Mouse (Mus musculus) small intestine, adult 2 months (tissue): ENCODE results near the gene Fer1l5. TPM values are rescaled to one million over a fixed set of nuclear protein-coding genes. Genes with fewer than 3 reads are reported as not detected.

ENCODE experiments used
- H3K27ac ChIP-seq: fragments of 200-500 bp; 2 replicates; pipeline ENCODE4 v1.5.1; 2012; ENCODE audit warnings: low read depth, low read length, control low read depth, inconsistent platforms; ENCODE audit not compliant: insufficient read depth
- H3K27me3 ChIP-seq: fragments of 200-500 bp; 2 replicates; pipeline ENCODE4 v1.6.1; 2012; ENCODE audit warnings: mild to moderate bottlenecking, moderate library complexity, low read length, inconsistent platforms; ENCODE audit not compliant: control insufficient read depth, insufficient read depth
- H3K36me3 ChIP-seq: fragments of 200-500 bp; 2 replicates; pipeline ENCODE4 v1.6.1; 2012; ENCODE audit warnings: mild to moderate bottlenecking, low read length, control low read depth, inconsistent platforms; ENCODE audit not compliant: control insufficient read depth, insufficient read depth
- H3K4me1 ChIP-seq: fragments of 200-500 bp; 2 replicates; pipeline ENCODE4 v1.6.1; 2012; ENCODE audit warnings: low read length, inconsistent platforms, mixed read lengths; ENCODE audit not compliant: control insufficient read depth, insufficient read depth, insufficient read length
- H3K4me3 ChIP-seq: fragments of 200-500 bp; 2 replicates; pipeline ENCODE4 v1.5.1; 2012; ENCODE audit warnings: low read depth, mild to moderate bottlenecking, control low read depth, inconsistent platforms, low read length, moderate library complexity
- CTCF ChIP-seq: fragments of 200-500 bp; IDR thresholded peaks from 2 replicates; pipeline ENCODE4 v1.5.1; 2012; ENCODE audit warnings: low read depth, mild to moderate bottlenecking, control low read depth, inconsistent platforms, low read length, moderate library complexity, mixed read lengths; ENCODE audit not compliant: insufficient replicate concordance, insufficient read length; ENCODE audit errors: extremely low read depth
- POLR2A ChIP-seq: fragments of 200-500 bp; IDR thresholded peaks from 2 replicates; pipeline ENCODE4 v1.6.1; 2012; ENCODE audit warnings: low read depth, mild to moderate bottlenecking, control low read depth, inconsistent platforms, low read length, moderate library complexity
- WGBS: fragments of 180-500 bp; shearing (Covaris S2); methylation state at CpG from one replicate; pipeline ENCODE4 v1.1.7; 2018; 5-methylcytosine and 5-hydroxymethylcytosine counted together
- polyA plus RNA-seq: library from polyadenylated mRNA; depleted of rRNA; stranded (reverse); fragments of >200 nt; gene quantifications from 2 replicates; pipeline ENCODE4 v1.2.3, GENCODE M21; 2012

Gene Fer1l5
- polyA plus RNA-seq, 1 experiment: not detected

DNA sequence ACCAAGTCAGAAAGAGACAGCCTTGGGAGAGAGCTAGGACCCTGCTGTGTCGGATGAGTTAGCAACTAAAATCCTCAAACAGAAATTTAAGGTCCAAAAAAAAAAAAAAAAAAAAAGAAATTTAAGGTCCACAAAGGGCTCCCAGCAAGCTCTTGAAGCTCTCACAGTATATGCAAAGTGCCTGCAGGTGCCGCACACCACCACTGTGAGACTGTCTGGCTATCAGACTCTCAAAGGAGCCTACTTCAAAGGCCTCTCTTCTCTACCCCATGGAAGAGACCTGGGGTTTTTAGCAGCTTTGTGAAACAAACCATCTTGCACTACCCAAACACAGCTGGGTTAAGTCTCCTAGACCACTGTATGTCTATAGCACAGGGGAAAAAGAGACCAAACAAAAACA, 57.4 kb downstream of the Fer1l5 start:
- 96% methylated on average over 2 of the region's 2 CpGs for WGBS
- H3K4me3 ChIP-seq: no peak overlapping the region
- H3K4me1 ChIP-seq: no peaks in the 10 kb centered on the region
- H3K27ac ChIP-seq: no peak overlapping the region
- peaks cover 45% of the 10 kb centered on the region for H3K36me3 ChIP-seq
- no peaks in the 10 kb centered on the region for H3K27me3 ChIP-seq
- TF ChIP-seq CTCF: no peak

DNA sequence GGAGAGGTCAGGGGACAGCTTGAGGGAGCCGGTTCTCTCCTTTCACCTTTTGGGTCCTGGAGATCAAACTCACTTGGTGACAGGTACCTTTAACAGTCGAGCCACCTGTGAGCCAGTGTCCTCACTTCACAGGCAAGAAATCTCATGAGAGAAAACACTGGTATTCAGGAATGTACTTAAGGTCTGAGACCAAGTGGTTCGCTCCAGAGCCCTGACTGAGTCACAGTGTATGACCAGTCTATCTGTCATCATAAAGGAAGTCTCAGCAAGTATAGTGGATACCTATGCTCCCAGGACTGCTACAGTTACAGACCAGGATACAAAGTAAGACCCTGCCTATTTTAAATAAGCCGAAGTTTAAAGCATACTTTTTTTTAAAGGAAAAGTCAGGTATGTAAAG, 60.9 kb downstream of the Fer1l5 start:
- peaks cover 33% of the 10 kb centered on the region for H3K36me3 ChIP-seq
- 84% methylated on average over 4 of the region's 4 CpGs for WGBS

DNA sequence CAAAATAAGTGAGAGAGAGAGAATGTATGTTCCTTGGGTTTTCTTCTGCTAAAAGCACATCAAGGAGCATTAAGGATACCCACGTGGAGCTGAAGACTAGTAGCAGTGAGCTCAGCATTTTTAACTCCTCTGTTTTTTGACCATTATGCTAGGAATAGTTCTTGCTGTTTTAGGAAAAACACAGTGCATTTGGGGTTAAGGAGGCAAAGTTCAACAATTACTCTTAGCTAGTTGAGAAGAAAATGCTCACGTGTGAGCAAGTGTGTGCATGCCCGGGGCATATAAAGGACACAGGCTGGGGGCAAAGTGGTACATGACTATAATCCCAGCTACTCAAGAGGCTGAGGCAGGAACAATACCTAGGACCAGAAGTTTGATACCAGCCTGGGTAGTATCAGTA, 61.5 kb downstream of the Fer1l5 start:
- no peak overlapping the region for H3K4me3 ChIP-seq
- WGBS: 93% methylated on average over 3 of the region's 3 CpGs
- H3K27me3 ChIP-seq: no peaks in the 10 kb centered on the region
- no peaks in the 10 kb centered on the region for H3K4me1 ChIP-seq
- TF ChIP-seq CTCF (no peak), POLR2A (no peak)
- no peak overlapping the region for H3K27ac ChIP-seq
- peaks cover 30% of the 10 kb centered on the region for H3K36me3 ChIP-seq

More for the DNA sequence above, 60.9 kb downstream of the Fer1l5 start:
- Histone ChIP-seq H3K27me3 (no peaks in the 10 kb centered on the region), H3K4me3 (no peak overlapping the region), H3K4me1 (no peaks in the 10 kb centered on the region), H3K27ac (no peak overlapping the region)
- TF ChIP-seq POLR2A: no peak
- no peak for TF ChIP-seq CTCF

DNA sequence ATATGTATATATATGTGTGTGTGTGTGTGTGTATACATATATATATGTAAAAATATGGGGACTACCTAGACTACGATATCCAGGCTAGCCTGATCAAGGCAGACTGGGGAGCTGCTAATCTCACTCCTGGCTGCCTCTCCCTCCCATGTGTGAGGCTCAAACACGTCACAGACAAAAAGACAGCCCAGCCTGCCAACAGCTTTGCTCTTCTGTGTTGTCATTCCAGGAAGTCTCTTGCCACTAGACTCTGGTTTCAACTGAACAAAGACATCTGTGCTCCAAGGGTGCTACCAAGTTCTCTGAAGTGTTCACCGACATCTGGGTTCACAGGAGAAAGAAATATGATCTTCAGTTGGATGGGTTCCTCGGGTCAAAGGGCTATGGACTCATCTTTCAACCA, 63.0 kb downstream of the Fer1l5 start:
- Histone ChIP-seq H3K36me3 (peaks cover 32% of the 10 kb centered on the region), H3K27ac (no peak overlapping the region)
- WGBS: 77% methylated on average over 4 of the region's 4 CpGs

DNA sequence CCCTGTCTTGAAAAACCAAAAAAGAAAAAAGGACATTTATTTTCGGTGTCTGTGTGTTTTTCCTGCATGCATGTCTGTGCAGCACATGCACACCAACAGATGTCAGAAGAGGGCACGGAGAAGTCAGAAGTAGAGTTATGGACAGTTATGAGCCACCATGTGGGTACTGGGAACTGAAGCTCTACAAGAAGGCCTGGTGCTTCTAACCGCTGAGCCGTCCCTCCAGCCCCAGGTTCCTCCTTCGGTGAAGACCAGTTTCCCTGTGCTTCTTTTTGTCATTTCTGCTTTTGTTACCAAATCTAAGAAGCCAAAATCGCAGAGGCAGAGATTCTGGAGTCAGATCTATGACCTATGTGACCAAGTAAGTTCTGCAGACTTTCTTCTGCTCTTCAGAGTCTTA, 64.4 kb downstream of the Fer1l5 start:
- H3K4me3 ChIP-seq: no peak overlapping the region
- 87% methylated on average over 6 of the region's 6 CpGs for WGBS
- no peaks in the 10 kb centered on the region for H3K27me3 ChIP-seq
- no peak for TF ChIP-seq POLR2A
- no peak for TF ChIP-seq CTCF
- H3K27ac ChIP-seq: no peak overlapping the region
- H3K4me1 ChIP-seq: no peaks in the 10 kb centered on the region
- peaks cover 28% of the 10 kb centered on the region for H3K36me3 ChIP-seq

More for the DNA sequence above, 63.0 kb downstream of the Fer1l5 start:
- H3K4me3 ChIP-seq: no peak overlapping the region
- H3K4me1 ChIP-seq: no peaks in the 10 kb centered on the region
- TF ChIP-seq CTCF (no peak), POLR2A (no peak)
- H3K27me3 ChIP-seq: no peaks in the 10 kb centered on the region

DNA sequence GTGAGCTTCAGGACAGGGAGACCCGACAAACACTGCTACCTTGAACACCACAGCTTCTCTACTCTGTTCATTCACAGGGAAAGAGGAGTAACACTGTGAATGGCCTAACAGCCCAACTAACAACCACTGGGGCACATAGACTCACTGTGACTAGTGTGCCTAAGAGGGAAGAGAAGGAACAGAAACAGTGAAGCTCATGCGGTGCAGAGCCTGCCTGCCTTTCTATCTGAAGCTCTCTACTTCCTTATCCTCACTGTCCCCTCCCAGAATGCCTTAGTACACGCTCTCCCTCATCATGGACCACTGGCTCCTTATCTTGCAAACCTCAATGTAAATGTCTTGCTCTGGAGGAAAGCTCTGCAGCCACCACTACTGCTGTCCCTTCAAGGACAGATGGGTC, 65.1 kb downstream of the Fer1l5 start:
- no peaks in the 10 kb centered on the region for H3K4me1 ChIP-seq
- no peaks in the 10 kb centered on the region for H3K27me3 ChIP-seq
- no peak overlapping the region for H3K4me3 ChIP-seq
- peaks cover 28% of the 10 kb centered on the region for H3K36me3 ChIP-seq
- WGBS: 92% methylated on average over 3 of the region's 3 CpGs
- H3K27ac ChIP-seq: no peak overlapping the region
- no peak for TF ChIP-seq POLR2A
- no peak for TF ChIP-seq CTCF

DNA sequence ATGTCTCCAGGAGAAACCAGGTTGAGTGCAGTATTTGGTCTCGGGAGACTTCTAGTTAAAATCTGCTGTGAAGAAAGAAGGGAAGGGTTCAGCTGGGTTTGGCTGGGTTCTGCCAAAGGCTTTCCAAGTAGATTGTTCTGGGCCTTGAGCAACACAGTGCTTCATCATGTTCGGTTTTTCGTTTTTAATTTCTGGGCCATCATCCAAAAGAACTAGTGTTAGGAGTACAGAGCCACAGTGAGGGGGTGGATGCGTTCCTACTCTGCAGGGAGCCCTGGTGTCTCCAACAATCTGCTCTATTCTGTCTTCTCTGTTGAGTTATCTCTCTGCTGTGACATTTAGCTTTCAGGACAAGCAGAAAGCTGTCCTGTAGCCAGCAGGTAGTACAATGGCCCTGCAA, 69.0 kb downstream of the Fer1l5 start:
- 75% methylated on average over 4 of the region's 4 CpGs for WGBS
- Histone ChIP-seq H3K4me1 (peaks cover 4% of the 10 kb centered on the region; the same call in 1 of the 2 replicates), H3K27ac (no peak overlapping the region), H3K27me3 (no peaks in the 10 kb centered on the region), H3K36me3 (peaks cover 22% of the 10 kb centered on the region), H3K4me3 (no peak overlapping the region)
- no peak for TF ChIP-seq CTCF
- no peak for TF ChIP-seq POLR2A
